Mouse (Mus musculus): ENCODE results near the gene Nrip1.
"Not testable (repeated sequence)": the region's sequence is repeated elsewhere in the genome, so short reads cannot be mapped to it uniquely, and the experiment has no call there.

Nrip1 gene

DNA sequence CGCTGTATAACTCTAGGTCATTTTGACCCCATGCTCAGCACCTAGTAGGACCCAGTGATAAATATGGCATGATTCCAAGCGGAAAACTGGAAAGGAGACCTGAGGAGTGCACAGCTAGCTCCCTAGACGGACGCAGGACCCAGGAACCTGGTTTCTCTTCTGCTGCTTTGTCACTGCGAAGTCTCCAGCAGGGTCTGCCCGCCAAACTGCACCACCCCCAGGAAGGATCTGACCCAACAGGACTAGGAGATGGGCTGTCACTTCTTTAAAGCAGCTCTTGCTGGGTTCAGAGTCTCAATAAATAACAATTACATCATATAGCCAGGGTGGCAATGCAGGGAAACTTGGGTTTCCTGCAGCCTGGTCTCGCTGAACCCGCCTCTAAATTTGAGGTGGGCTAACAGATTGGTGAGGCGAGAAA lies at the start of gene Nrip1:
Gene Nrip1, minus strand, starts transcription at position 157 of the 421 bp plus-strand sequence.
- DNase-seq, result peak; percentile 71 to 73

DNA sequence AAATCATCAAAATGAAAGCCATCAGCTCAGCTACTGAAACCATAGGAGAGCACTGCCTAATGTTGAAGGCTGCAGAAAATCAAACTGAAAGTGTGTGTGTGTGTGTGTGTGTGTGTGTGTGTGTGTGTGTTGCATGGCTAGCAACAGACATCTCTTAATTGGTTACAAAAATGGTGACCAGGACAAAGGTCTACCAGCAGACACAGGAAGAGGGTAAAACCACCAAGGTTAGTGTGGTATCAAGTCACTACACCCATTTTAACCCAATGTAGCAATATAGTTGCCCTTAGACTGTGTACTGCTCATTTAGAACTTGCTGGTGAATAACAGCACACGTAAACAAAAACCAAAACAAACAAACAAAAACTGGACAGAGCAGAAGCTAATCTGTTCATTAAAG lies 48.9 kb upstream of the Nrip1 start:
- no peak for DNase-seq

DNA sequence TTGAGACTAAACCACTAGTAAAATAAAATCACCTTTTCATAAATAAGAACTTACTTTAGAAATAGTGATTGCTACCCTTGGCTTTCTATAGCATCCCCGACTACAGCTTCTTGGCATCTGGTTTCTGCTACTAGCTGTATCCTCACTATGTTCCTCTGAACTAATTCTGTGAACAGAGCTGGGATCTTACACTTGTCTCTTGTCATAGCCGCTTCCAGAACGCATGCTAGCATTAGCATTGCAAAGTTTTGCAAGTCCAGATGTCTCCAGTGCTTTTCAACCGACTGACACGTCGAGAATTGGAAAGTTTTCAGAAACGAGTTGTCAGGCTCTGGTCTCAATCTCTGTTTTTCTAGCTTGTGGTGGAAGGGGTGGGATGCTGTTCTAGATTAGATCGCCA lies 46.2 kb upstream of the Nrip1 start:
- DNase-seq, result no peak

DNA sequence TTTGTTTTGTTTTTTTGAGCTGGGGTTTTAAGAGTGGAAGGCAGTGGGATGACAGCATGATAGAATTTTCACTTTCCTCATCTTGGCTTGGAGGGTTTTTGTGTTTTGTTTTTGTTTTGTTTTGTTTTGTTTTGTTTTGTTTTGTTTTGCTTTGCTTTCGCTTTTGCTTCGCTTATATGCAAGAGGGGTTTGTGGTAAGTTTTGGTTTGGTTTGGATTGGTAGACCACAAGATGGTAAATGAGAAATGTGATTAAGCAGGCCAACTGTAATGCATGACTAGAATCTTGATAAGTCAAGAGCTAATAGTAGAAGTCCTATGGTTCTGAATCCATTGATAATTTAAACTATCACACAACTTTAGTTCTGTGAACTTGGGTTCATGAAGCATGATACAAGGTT lies 42.9 kb upstream of the Nrip1 start:
- DNase-seq, result no peak

DNA sequence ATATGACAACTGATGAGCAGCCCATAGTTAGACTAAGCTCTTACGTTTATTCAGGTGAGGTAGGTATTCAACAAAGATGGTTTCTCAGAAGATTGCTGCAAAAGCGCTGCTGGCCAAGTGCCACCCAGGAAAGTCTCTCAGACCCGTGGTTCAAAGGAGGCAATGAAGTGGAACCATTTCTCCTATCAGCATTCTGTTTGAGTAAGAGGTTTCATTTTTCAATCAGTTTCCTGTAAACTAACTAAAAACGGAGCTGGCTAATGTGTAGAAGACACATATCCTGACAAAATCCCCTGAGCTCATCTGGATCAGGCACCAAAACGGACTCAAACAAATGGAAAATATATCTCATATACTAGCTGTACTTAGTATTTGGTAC lies 42.4 kb upstream of the Nrip1 start:
- no peak for DNase-seq

DNA sequence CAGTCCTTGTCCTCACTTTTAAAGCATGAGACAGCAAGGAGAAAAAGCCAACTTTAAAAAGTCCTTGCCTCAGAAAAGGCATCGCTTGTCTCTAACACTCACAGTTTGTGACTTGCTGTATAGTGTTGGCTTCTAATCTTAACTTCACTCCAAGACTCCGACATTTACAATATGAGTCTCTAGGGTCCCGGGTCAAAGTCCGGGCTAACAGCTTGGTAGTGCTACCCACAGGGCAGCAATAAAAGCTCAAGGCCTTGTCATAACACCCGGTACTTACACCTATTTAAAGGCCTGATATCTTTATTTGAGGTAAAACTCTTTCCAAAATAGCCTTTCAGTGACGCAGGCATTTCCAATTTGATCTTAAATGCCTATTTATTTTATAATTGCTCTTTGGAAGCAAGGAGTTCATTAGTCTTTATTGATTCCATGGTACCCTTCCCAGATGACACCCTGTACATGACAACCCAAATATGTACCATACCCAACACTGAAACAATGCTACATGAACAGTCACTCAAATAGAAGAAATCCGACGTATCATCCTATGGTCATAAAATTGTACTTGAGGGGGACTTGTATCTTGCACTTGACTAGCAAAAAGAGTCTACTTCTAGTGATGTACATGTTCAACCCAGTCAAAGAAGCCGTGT lies 41.9 kb upstream of the Nrip1 start:
- no peak for DNase-seq

DNA sequence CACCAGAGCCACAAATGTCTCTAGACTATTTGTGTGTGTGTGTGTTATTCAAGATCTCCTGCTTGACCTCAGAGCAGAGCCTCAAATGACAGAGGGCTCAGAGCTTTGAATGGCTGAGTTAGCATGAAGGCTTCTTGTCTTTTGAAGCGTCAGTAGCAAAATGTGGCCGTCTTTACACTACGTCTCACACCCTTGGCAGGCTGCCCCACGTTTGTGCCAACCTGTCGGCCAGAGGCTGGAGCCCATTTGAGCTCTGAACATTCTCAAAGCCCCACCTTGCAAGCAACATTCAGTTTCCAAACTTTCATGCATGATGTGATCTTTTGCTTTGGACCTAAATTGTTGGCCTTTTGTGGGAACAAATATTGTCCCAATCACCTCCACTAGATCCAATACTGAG lies 40.9 kb upstream of the Nrip1 start:
- no peak for DNase-seq

DNA sequence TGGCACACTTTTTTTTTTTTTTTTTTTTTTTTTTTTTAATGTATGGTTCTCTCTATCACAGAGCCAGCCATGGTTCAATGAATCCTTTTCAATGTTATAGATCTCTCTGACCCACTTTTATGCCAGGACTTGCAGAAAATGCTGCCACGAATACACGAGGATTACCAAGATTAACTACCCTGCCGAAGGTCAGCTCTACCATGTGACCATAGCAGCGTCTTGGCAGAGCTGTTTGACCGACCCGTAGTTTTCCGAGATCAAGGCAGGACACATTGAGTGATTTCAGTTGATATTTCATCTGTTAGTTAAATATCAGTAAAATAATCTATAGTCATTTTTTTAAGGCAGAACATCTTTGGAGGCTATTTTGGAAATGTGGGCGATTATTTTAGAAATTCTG lies 40.0 kb upstream of the Nrip1 start:
- DNase-seq, result no peak

DNA sequence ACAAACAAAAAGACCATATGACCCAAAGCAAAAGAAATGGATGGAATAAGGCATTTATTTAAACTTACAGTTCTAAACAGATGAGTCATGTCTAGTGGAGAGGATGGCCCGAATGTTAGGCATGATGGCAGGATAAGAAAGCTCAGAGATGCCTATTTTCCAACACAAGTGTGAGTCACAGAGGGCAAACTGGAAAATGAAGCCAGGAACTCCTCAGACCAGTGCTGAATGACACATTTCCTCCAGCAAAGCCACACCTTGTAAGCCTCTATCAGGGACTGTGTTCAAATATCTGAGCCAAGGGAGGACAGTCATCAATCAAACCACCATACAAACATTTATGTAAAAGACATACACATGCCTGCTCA lies 35.7 kb upstream of the Nrip1 start:
- DNase-seq, result no peak

DNA sequence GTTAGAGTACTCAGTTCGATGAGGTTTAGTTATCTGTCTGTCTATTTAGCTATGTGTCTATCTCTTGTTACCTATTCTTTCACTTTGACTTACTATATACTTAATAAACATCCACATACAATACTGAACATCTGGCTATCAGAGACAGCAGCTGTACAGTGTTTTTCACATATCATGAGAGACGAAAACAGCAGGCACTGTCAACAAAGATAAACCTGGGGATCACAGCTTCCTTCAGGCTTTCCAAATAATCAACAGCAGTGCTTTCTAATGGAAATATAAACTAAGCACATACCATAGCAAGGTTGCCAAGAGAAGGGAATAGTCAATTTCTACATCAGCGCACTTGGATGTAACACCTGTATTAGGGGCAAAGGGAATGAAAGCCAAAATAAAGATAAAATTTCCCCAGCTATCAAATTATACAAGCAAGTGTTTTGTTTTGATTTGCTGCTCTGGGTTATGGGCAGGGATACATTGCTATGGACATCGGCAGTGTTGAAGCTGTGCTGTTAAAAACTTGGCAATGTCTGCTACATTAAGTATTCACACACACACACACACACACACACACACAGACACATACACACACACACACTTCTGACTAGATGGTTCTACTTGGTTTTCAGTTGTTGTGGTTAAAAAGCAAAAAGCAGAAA lies 35.2 kb upstream of the Nrip1 start:
- DNase-seq, result no peak

DNA sequence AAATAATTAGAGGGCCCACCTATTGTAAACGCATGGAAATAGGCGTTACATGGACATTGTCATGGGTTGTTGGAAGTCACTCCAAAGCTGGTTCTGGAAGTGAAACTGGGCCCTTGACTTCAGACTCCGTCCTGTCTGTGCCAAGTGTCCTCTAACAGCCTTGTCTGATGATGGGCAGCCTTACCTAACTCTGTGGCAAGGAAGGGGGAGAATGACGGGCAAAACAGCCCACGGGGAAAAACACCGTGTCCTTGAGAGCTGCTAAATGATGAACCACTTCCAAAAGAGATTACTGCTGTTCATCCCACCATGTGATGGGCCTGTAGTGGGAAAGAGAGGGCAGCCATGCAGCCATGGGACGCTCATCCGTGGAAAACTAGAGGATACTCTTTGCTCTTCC lies 34.6 kb upstream of the Nrip1 start:
- no peak for DNase-seq

DNA sequence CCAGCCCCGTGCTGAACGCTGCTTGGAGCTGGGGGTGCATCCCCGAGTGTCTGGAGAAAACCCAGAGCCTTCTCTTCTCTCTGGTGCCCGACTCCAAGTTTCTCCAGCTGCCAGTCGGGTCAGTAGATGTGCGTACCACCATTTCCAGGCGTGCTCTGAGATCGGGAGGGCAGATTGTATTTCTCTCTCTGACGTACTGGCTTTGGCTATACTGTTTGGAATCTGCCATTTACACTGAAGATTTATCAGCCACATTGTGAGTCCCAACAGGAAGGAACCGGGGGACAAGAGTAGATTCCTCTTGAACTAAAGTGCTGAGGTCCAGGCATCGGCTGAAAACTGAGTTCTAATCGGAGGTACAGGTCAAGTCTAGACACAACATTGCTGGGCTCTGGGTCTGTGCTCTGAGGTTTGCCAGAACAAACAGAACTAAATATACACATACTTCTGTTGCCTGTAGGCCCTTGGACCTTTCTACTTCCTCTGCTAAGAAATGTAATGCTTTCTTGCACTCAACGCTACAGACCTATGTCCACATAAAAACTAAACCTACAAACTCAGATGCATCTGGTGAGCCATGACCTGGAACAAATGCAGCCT lies 33.8 kb upstream of the Nrip1 start:
- no peak for DNase-seq

DNA sequence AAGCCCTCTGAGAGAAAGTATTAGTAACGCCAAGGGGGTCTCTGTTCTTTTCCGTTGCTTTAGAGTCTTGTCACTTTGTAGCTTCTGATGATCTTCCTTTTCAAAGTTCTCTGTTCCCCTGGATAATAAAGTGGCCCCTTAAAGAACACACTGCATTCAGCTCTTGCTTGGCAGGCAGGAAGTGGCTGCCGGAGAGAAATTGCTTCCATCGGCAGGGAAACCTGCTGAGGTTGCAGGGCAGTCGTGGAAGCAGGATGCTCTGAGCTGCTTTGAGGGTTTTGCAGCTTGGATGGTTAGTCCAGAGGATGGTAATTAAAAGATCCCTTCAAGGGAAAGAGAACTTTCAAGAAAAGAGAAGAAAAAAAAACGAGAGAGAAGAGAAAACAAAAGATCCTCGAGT lies 33.3 kb upstream of the Nrip1 start:
- no peak for DNase-seq

DNA sequence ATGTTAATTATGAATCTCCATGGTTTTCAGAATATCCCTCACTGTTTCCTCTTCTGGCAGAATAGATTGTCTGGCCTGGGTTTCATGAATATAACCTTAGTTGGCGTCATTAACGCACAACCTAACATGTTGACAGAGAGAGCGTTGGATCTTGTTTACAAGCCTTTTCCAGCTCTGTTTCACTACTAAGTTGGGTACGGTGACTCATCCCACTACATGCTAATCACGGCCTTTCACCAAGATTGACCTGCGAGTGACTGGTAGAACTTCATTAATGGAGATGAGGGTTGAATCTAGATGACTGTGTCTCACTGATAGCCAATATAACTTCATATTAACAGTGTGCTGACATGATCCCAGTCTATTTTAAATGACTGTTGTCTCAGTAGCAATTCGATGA lies 32.7 kb upstream of the Nrip1 start:
- DNase-seq, result no peak

DNA sequence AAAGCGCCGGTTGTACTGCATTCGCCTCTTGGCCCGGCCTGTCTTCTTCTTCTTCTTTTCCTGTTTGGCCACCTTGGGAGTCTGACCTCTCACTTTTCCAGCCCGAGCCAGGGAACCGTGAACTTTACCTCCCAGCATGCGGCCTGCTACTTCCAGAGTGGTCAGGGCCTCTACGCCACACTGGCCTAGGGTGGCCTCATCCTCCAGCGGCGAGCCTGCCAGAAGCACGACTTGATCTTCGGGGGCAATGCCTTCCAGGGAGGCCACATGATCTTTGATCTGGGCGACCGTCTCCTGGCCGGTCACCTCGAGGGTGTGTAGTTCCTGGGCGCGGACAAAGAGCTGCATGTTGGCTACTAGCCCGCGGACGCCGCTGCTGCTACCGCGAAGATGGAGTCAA lies 29.7 kb upstream of the Nrip1 start:
- not testable (repeated sequence) for DNase-seq

DNA sequence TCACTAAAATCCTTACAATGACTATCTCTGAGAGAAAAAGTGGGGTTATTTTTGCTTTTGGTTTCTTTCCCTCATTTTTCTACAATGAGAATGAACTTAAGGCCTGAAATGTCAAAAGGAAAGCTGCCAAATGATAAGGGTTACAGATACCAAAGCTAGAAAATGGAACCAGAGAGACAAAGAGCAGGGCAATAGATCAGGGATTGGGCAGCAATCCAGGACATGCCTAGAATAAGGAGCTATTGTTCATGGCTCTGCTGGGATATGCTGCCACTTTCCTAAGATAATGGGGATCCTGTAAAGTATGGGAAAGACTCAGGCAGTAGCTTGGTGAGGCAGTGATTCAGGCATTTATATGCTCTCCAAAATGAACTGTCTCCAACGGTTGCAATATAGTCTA lies 22.9 kb upstream of the Nrip1 start:
- DNase-seq, result no peak

DNA sequence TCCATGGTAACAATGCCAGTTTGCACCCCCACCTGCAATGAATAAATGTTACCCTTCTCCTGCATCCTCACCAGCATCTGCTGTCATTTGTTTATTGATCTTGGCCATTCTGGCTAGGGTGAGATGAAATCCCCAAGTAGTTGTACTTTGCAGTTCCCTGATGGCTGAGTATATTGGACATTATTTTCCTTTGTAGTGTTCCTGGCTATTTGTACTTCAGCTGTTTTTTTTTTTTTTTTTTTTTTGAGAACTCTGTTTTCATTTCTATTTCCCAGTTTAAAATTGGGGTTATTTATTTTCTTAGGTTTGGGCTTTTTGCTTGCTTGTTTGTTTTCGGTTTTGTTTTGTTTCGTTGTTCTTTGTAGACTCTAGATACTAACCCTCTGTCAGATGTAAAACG lies 19.6 kb upstream of the Nrip1 start:
- DNase-seq, result no peak

DNA sequence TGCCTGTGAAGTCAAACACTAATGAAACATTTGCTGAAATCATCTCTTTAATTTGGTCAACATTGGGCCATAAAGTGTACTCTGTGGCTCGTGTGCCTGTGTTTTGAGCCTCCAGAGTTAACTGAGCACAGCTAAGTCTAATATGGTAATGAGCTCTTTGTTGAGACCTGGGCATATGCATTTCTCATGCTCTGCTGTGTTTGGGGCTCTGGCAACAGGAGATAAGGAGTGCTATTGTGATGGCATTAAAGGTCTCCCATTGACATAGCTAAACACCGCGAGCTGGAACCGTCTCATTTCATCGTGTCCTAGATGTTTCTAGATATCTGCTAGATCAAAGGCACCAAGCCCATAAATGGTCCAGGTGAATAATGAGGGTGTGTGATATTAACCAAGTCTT lies 12.9 kb upstream of the Nrip1 start:
- no peak for DNase-seq

DNA sequence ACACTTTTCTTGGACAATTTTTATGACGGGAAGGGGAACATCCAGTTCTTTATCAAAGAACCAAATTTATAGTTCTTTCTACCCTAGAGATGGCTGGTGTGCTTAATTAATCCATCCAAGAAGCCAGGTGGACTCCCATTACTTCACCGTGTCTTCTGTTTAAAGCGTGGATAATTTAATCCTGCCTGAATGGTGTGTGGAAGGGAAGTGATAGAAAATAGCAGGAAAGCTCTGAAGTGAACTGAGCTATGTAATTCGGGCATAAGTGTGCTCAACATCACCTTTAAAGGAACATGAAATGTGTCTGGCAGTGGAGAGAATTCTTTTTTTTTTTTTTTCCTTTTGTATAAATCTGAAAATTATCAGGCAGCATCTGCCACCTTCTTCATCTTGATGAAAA lies 12.4 kb upstream of the Nrip1 start:
- DNase-seq, result no peak

DNA sequence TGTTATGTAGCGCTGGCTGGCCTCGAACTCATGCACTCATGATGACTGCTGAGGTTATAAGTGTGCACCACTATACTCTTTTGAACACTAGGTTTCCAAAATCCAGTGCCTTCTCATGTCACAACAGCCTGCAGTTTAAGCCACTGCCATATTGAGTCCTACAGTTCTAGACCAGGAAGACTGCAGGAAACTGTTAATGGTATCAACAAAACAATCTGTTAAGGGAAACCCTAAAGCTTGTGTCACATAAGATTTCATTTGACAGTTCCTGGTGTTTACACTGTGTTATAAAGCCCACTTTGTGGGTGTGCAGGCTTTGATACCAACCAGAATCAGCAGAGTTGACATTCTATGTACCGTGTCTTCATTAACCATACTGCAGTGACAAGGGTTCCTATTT lies 3.6 kb upstream of the Nrip1 start:
- DNase-seq, result no peak

DNA sequence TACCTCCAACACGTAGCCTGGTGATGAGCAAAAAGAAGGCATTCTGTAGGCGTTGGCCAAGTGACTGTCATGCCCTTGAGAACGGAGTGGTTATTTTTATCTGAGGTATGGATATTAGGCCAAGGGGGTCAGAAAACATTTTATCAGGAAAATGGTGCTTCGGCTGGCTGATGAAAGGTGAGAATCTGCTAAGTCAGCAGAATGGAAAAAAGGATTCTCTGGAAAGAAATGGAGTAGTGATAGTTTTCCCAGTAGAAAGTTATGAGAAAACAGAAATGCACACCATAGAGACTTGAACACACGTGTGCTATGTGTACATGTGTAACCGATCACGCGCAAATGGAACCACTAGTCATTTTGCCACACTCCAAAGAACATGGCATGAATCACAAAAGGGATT lies 3.0 kb upstream of the Nrip1 start:
- DNase-seq, result no peak

DNA sequence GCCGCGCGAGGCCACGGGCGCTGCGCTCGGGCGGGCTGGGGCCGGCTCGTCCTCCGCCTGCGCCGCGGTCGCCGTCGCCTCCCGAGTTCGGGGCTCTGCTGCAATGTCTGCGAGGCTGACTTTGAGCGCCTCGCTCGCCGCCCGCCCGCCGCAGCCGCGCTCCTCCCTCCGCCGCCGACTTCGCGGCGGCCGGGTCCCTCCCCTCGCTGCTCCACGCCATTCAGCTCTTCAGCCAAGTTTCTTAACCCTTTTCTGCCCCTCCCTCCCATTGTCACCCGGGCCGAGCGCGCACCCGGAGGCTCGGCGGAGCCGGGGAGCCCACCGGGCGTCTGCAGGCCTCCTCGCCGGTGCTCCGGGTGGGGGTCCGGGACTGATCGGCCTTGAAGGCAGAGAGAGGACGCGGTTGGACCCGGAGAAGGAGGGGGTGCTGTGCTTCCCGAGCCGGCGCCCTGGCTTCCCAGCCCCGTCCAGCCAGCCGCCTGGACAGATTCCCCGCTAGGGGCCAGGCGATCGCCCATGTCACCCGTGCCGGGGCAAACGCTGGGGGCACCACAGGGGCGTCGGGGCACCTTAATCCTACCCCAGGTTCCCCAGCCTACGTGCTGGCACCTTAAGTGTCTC lies 576 bp downstream of the Nrip1 start:
- peak; percentile 91 to 93 for DNase-seq

DNA sequence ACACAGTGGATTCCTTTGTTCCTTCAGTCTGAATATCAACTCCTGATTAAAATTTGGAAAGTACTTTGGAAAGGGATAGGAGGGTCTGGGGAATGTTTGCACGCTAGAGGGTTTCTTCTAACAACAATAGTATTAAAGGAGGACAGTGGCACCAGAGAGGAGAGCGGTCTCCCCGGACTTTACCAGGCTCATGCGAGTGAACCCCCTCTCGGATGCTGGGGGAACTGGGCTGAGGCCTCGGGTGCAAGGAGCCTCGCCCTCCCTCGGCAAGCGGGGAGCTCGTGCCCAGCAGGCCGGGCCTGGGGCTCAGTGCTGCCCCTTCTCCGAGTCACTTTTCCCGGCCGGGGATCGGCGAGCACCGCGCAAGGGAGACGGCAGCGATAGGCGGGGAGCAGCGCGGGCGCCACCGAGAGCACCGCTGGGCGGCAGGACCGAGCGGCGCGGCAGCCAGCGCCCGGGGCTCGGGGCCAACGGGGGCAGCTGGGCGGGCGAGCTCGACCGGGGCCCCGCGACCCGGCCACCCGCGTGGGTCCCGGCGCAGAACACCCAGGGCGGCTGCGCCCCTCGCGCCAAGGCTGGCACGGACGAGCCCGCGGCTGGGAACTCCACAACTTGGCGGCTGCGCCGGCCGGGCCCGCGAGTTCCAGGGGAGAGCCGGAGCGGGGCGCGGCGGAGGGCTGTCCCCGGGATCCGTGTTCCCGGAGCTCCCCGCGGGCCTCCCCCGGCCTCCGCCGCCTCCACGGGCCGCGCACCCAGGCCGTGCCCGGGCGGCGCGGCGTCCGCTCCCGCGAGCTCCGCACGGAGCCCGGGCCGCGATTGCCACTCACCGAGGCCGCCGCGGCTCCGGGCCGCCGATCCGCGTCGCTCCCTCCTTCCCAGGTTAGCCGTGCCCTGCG lies 1.3 kb downstream of the Nrip1 start:
- DNase-seq, result peak; percentile 73 to 82

DNA sequence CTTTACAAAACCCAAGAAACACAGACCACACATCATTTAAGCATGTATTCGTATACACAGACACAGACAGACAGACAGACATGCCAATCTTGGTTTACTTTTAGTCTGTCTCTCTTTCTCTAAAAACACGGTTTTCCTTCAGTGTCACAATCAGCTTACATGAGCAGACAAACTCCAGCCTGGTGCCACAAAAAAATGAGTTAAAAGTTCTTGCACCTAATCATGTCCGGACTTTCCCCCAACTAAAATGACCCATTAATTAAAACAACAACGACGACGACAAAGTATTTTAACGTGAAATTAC lies 2.1 kb downstream of the Nrip1 start:
- DNase-seq, result no peak

Measured in lung, postnatal 4 days (tissue).